Mouse (Mus musculus) megakaryocyte, embryonic 14.5 days (primary cell): Measurements from ENCODE around the gene Mrpl23.

ENCODE experiments used
- FLI1 ChIP-seq: IDR thresholded peaks from 2 replicates; pipeline ENCODE4 v1.6.1; 2012; ENCODE audit warnings: low read length, inconsistent platforms, mixed read lengths
- GATA1 ChIP-seq: IDR thresholded peaks from 3 replicates; pipeline ENCODE4 v1.6.1; 2012; ENCODE audit warnings: mixed read lengths, low read length, inconsistent platforms, borderline replicate concordance

GRCm38 (mm10) chr7:142564955-142565643 is 32.6 kb downstream of the Mrpl23 start:
- TF ChIP-seq GATA1 = no peak
- no peak for TF ChIP-seq FLI1
